Mouse (Mus musculus): Measurements from ENCODE around the gene Cxcl15.

Cxcl15 gene

DNA sequence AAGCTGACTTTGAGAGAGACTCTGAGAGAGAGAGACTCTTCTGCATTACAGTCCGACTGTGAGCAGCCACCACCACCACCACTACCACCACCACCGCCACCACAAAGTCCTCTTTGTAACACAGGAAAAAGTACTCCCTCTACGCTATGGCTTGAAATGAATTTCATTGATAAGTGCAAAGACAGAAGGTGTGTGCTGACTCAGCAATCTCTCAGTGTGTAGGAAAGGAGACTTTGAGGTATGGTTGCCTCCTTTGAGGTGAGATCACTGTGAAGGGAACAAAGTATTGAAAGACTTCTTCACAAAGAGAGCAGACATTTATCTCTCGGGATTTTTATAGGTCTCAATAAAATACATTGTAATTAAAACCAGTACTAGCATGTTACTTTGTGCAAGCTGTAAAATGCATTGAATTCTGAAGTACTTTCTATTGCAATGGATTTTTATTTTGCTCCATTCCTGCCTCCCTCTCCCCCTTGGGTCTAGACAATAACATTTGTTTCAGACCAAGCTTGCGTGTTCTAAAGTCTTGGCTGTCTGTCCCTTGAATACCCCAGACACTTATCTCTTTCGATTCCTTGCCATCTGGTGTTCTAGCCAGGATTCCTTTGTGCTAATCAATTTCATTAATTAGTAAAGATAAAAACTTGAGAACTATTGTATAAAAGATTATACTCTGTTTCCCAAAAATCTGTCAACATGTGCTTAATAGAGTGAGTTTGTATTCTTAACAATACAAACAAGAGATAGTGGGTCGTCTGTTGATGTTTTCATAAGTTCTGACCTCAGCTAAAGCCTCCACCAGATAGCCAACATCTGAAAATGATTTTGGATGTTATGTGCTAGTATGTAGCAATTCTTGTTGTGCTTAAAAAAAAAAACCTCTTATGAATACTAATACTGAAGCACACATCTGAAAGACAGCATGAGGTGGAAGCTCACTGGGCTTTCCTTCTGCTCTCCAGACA lies 46.9 kb downstream of the Cxcl15 start:
- no peak for TF ChIP-seq GATA4 (IDR thresholded peaks at IDR 0.05; ENCODE audit: insufficient replicate concordance, low read length)

DNA sequence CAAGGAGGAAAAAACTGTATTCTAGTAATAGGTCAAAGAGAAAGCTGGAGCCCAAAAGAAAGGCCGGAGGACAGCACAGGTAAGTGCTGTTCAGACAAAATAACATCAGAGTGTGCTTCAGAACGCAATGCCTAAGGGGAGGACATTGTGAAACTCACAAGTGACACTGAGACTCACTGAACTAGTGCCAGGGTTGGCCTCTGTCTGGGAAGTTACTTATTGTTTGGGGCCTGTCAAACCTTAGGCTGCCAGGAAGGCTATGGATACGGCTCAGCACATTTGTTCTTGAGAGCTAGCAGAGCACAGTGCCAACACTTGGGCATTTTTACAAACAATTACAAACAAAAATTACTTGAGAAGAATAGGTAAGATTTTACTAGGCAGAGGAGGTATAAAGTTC lies 49.6 kb downstream of the Cxcl15 start:
- no peak for TF ChIP-seq GATA4 (IDR thresholded peaks at IDR 0.05; ENCODE audit: insufficient replicate concordance, low read length)

All from liver, adult (tissue).